ENCODE assay signal across 7 mouse cellular contexts in genomic region chr2:69205791-69206351, GRCm38 (mm10). TPM values are rescaled to one million over a fixed set of nuclear protein-coding genes. Genes with fewer than 3 reads are reported as not detected.
DNase-seq lines count a peak whose midpoint lies in the region; ATAC-seq lines count a peak whose summit lies in the region.

Gene Spc25 (minus strand): TSS chr2:69206194.

- under 1% methylated on average over 46 of the region's 46 CpGs for WGBS in embryonic facial prominence, embryonic 12.5 days
- WGBS in limb, embryonic 11.5 days: under 1% methylated on average over 46 of the region's 46 CpGs
- under 1% methylated on average over 46 of the region's 46 CpGs for WGBS in midbrain, embryonic 14.5 days

- H3K9me3 ChIP-seq in embryonic facial prominence, embryonic 12.5 days: no peaks in the 10 kb centered on the region
- H3K9me3 ChIP-seq in limb, embryonic 11.5 days (ENCODE audit: control insufficient read depth, low read length): no peaks in the 10 kb centered on the region
- H3K9me3 ChIP-seq in midbrain, embryonic 14.5 days (ENCODE audit: control insufficient read depth, low read length): no peaks in the 10 kb centered on the region

- peak; percentile 98 for ATAC-seq in embryonic facial prominence, embryonic 12.5 days (ENCODE audit: insufficient number of reproducible peaks, insufficient read depth, low FRiP score, low TSS enrichment)
- ATAC-seq in limb, embryonic 11.5 days (ENCODE audit: insufficient number of reproducible peaks, low FRiP score, low TSS enrichment, low read depth): peak; percentile 98
- ATAC-seq in midbrain, embryonic 14.5 days (ENCODE audit: low FRiP score, low TSS enrichment): peak; percentile 99

- peak within 1 kb of the TSS; percentile 81 for H3K27ac ChIP-seq in embryonic facial prominence, embryonic 12.5 days
- peak within 1 kb of the TSS; percentile 49; the same call in 1 of the 2 replicates for H3K27ac ChIP-seq in limb, embryonic 11.5 days (replicated peaks; ENCODE audit: low read depth, low read length)
- H3K27ac ChIP-seq in midbrain, embryonic 14.5 days (replicated peaks; ENCODE audit: low read depth, low read length): 0 out of 2 replicates have a peak within 1 kb of the TSS, but pooled peaks have one; percentile 32

- peaks cover 10% of the 10 kb centered on the region for H3K4me1 ChIP-seq in embryonic facial prominence, embryonic 12.5 days
- H3K4me1 ChIP-seq in limb, embryonic 11.5 days (ENCODE audit: control insufficient read depth, insufficient read depth, low read length): no peaks in the 10 kb centered on the region; the same call in 1 of the 2 replicates
- H3K4me1 ChIP-seq in midbrain, embryonic 14.5 days (ENCODE audit: control insufficient read depth, insufficient read depth, low read length): peaks cover 10% of the 10 kb centered on the region; the same call in 1 of the 2 replicates

- H3K4me3 ChIP-seq in embryonic facial prominence, embryonic 12.5 days: peak within 1 kb of the TSS; percentile 87
- peak within 1 kb of the TSS; percentile 70 for H3K4me3 ChIP-seq in limb, embryonic 11.5 days (ENCODE audit: low read depth, low read length)
- peak within 1 kb of the TSS; percentile 79 for H3K4me3 ChIP-seq in midbrain, embryonic 14.5 days (replicated peaks; ENCODE audit: low read depth, low read length)

- peaks cover 15% of the 10 kb centered on the region for H3K36me3 ChIP-seq in embryonic facial prominence, embryonic 12.5 days
- H3K36me3 ChIP-seq in limb, embryonic 11.5 days (ENCODE audit: control insufficient read depth, insufficient read depth, low read length): peaks cover 10% of the 10 kb centered on the region
- H3K36me3 ChIP-seq in midbrain, embryonic 14.5 days (ENCODE audit: control insufficient read depth, insufficient read depth, low read length): 0 out of 2 replicates have a peak, but pooled peaks cover 5% of the 10 kb centered on the region

- H3K27me3 ChIP-seq in embryonic facial prominence, embryonic 12.5 days: no peaks in the 10 kb centered on the region
- no peaks in the 10 kb centered on the region for H3K27me3 ChIP-seq in limb, embryonic 11.5 days (ENCODE audit: control insufficient read depth, insufficient read depth, low read length)
- no peaks in the 10 kb centered on the region for H3K27me3 ChIP-seq in midbrain, embryonic 14.5 days (ENCODE audit: control insufficient read depth, insufficient read depth, low read length)

- peak within 1 kb of the TSS; percentile 78 for H3K9ac ChIP-seq in embryonic facial prominence, embryonic 12.5 days
- H3K9ac ChIP-seq in limb, embryonic 11.5 days (ENCODE audit: low read length): peak within 1 kb of the TSS; percentile 78
- H3K9ac ChIP-seq in midbrain, embryonic 14.5 days (replicated peaks; ENCODE audit: low read length): peak within 1 kb of the TSS; percentile 56

- peak; percentile 83 for DNase-seq in adrenal gland, postnatal 25 days
- DNase-seq in heart, adult 11 months: peak; percentile 99
- peak; percentile 88 for DNase-seq in kidney, adult 18-20 months
- peak; percentile 91 for DNase-seq in limb, embryonic 11.5 days (ENCODE audit: low spot score)
- peak; percentile 96 for DNase-seq in midbrain, embryonic 14.5 days
- peak; percentile 71 to 81 for DNase-seq in spleen, adult 18-20 months

- peak within 1 kb of the TSS; percentile 66 for H3K4me2 ChIP-seq in embryonic facial prominence, embryonic 12.5 days (replicated peaks)
- H3K4me2 ChIP-seq in limb, embryonic 11.5 days (ENCODE audit: low read depth, severe bottlenecking): peak within 1 kb of the TSS; percentile 57
- H3K4me2 ChIP-seq in midbrain, embryonic 14.5 days (ENCODE audit: low read length): peak within 1 kb of the TSS; percentile 95

RNA-seq across cellular contexts. Expression of gene Spc25, which starts in this region (rescaled TPM):
- 5.0 and 7.1 TPM in 2 replicates for total RNA-seq in adrenal gland, postnatal 25 days (2021)
- polyA plus RNA-seq in embryonic facial prominence, embryonic 12.5 days (2016; fragmentation: Nextera tagmentation; extraction: Ambion mirVana): 167 and 175 TPM in 2 replicates
- 208 and 231 TPM in 2 replicates for polyA plus RNA-seq in limb, embryonic 11.5 days (2014; fragmentation: Nextera tagmentation; extraction: Ambion mirVana)
- 24.0 and 49.9 TPM in 2 replicates for polyA plus RNA-seq in midbrain, embryonic 14.5 days (2014; fragmentation: Nextera tagmentation; extraction: Ambion mirVana)

Comparison
In these comparisons a context has a peak if more than half of its experiments do, and no peak if none do; other contexts are left out.
1. Peak in every context shown above with its lines: DNase-seq, ATAC-seq, H3K4me3 ChIP-seq and H3K27ac ChIP-seq.